8 mouse cellular contexts compared by ENCODE assay signal in the genomic region with DNA sequence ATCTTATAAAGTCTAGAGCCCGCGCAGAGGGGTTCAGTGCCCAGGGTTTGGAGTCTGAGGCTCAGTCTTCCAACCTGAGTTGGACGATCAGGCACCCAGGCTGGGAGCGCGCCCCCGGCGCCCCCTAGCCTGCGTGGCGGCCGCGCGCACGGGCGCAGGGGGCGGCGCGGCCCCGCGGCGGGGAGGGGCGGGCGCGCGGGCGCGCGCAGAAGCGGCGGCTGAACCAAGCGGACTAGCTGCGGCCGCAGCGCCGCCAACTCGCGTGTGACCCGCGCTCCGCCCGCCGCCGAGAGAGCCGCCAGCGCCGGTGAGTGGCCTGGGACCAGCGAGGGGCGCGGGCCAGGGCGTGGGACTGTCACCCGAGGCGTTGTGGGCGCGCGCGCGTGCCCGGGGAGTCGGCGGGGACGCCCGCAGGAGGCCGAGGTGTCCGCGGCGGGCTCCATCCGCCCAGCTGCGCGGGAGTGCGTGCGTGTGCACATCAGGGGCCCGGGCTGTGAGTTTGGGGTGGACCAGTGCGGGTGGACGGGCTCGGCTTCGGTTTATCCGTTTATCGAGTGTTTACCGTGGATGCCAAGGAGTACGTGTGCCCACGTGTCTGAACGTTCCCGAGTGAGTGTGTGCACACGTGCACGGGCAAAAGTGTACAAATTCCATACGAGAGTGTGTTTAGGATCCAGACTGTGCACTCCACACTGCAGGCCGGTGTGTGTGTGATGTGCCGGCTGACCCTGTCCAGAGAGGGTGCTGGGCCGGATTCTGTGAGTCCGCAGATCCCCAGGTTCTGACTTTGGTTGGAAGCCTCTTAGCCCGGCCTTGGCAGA. TPM values are rescaled to one million over a fixed set of nuclear protein-coding genes. Genes with fewer than 3 reads are reported as not detected.
DNase-seq lines count a peak whose midpoint lies in the region; ATAC-seq and TF ChIP-seq lines count a peak whose summit lies in the region.

A gene (plus strand): TSS at position 157 of the 821 bp plus-strand sequence.

- no peaks in the 10 kb centered on the region for H3K36me3 ChIP-seq in E14TG2a.4 (ENCODE audit: insufficient read depth, low read length)
- 0 out of 2 replicates have a peak, but pooled peaks cover 3% of the 10 kb centered on the region for H3K36me3 ChIP-seq in forebrain, embryonic 12.5 days (replicated peaks)
- no peaks in the 10 kb centered on the region for H3K36me3 ChIP-seq in heart, postnatal 0 days (replicated peaks; ENCODE audit: control insufficient read depth, insufficient read depth, low read length)
- H3K36me3 ChIP-seq in lung, embryonic 14.5 days (ENCODE audit: insufficient read depth), result peaks cover 4% of the 10 kb centered on the region; the same call in 1 of the 2 replicates

- H3K4me2 ChIP-seq in forebrain, embryonic 12.5 days, result peak within 1 kb of the TSS; percentile 71
- H3K4me2 ChIP-seq in heart, postnatal 0 days (ENCODE audit: low read depth, low read length), result peak within 1 kb of the TSS; percentile 74
- H3K4me2 ChIP-seq in lung, embryonic 14.5 days, result peak within 1 kb of the TSS; percentile 83

- H3K4me1 ChIP-seq in E14TG2a.4 (replicated peaks; ENCODE audit: low read depth, low read length), result peaks cover 59% of the 10 kb centered on the region
- H3K4me1 ChIP-seq in bone marrow, adult 2 months (ENCODE audit: control insufficient read depth, insufficient read depth, low read length), result peaks cover 1% of the 10 kb centered on the region; the same call in 1 of the 2 replicates
- peaks cover 54% of the 10 kb centered on the region for H3K4me1 ChIP-seq in forebrain, embryonic 12.5 days
- peaks cover 28% of the 10 kb centered on the region for H3K4me1 ChIP-seq in heart, postnatal 0 days (ENCODE audit: control insufficient read depth, insufficient read depth)
- H3K4me1 ChIP-seq in lung, embryonic 14.5 days (ENCODE audit: insufficient read depth), result peaks cover 25% of the 10 kb centered on the region

- TF ChIP-seq CTCF in E14TG2a.4 (conservative IDR thresholded peaks at IDR 0.05; ENCODE audit: low read length), result no peak
- TF ChIP-seq CTCF in bone marrow, adult 2 months (IDR thresholded peaks at IDR 0.05; ENCODE audit: control insufficient read depth, insufficient read depth, low read length), result no peak
- TF ChIP-seq CTCF in heart, postnatal 0 days (IDR thresholded peaks at IDR 0.05; ENCODE audit: low read depth), result no peak
- no peak for TF ChIP-seq CTCF in lung, embryonic 14.5 days (IDR thresholded peaks at IDR 0.05; ENCODE audit: low read depth)

- WGBS in bone marrow, adult 2 months, result 1% methylated on average over 90 of the region's 90 CpGs
- under 1% methylated on average over 78 of the region's 90 CpGs for WGBS in forebrain, embryonic 12.5 days
- WGBS in heart, postnatal 0 days, result 2% methylated on average over 59 of the region's 90 CpGs
- under 1% methylated on average over 90 of the region's 90 CpGs for WGBS in lung, embryonic 14.5 days

- peak; percentile 70 for ATAC-seq in forebrain, embryonic 12.5 days (ENCODE audit: low FRiP score)
- ATAC-seq in heart, postnatal 0 days (ENCODE audit: insufficient read depth, low read depth), result peak; percentile 71
- ATAC-seq in lung, embryonic 14.5 days (ENCODE audit: insufficient read depth), result peak; percentile 80

- H3K9ac ChIP-seq in forebrain, embryonic 12.5 days, result peak within 1 kb of the TSS; percentile 88
- H3K9ac ChIP-seq in heart, postnatal 0 days (replicated peaks; ENCODE audit: low read depth, low read length), result peak within 1 kb of the TSS; percentile 81
- H3K9ac ChIP-seq in lung, embryonic 14.5 days, result peak within 1 kb of the TSS; percentile 93

- peak; percentile 37 for DNase-seq in heart, postnatal 0 days (ENCODE audit: low spot score)
- DNase-seq in kidney, postnatal 4 days, result peak; percentile 79 to 85
- peak; percentile 84 for DNase-seq in lung, embryonic 14.5 days
- DNase-seq in ovary, postnatal 14 days (ENCODE audit: low spot score), result peak; percentile 37
- DNase-seq in thymus, postnatal 36 days, result peak; percentile 43 to 56

- peak within 1 kb of the TSS; percentile 35; the same call in 1 of the 2 replicates for H3K27ac ChIP-seq in bone marrow, adult 2 months (ENCODE audit: control insufficient read depth, insufficient read depth, low read depth, low read length, poor library complexity)
- peak within 1 kb of the TSS; percentile 85 for H3K27ac ChIP-seq in forebrain, embryonic 12.5 days
- peak within 1 kb of the TSS; percentile 89 for H3K27ac ChIP-seq in heart, postnatal 0 days (ENCODE audit: low read depth)
- peak within 1 kb of the TSS; percentile 94 for H3K27ac ChIP-seq in lung, embryonic 14.5 days (ENCODE audit: low read depth)

- H3K27me3 ChIP-seq in E14TG2a.4 (ENCODE audit: insufficient read depth, low read length), result peaks cover 18% of the 10 kb centered on the region
- no peaks in the 10 kb centered on the region for H3K27me3 ChIP-seq in forebrain, embryonic 12.5 days
- H3K27me3 ChIP-seq in heart, postnatal 0 days (ENCODE audit: control insufficient read depth, insufficient read depth, low read length), result no peaks in the 10 kb centered on the region
- no peaks in the 10 kb centered on the region for H3K27me3 ChIP-seq in lung, embryonic 14.5 days (ENCODE audit: insufficient read depth, low read length)

- peak within 1 kb of the TSS; percentile 92 for H3K4me3 ChIP-seq in E14TG2a.4 (replicated peaks; ENCODE audit: low read length)
- peak within 1 kb of the TSS; percentile 51 for H3K4me3 ChIP-seq in bone marrow, adult 2 months (replicated peaks; ENCODE audit: control insufficient read depth, low read depth, low read length)
- H3K4me3 ChIP-seq in forebrain, embryonic 12.5 days (replicated peaks), result peak within 1 kb of the TSS; percentile 88
- H3K4me3 ChIP-seq in heart, postnatal 0 days (ENCODE audit: low read depth, low read length), result peak within 1 kb of the TSS; percentile 79
- peak within 1 kb of the TSS; percentile 76 for H3K4me3 ChIP-seq in lung, embryonic 14.5 days (ENCODE audit: low read depth, low read length)

- TF ChIP-seq EP300 in heart, postnatal 0 days (IDR thresholded peaks at IDR 0.05; ENCODE audit: low read depth), result no peak

- H3K9me3 ChIP-seq in E14TG2a.4 (ENCODE audit: low read length), result no peaks in the 10 kb centered on the region
- H3K9me3 ChIP-seq in forebrain, embryonic 12.5 days, result no peaks in the 10 kb centered on the region
- no peaks in the 10 kb centered on the region for H3K9me3 ChIP-seq in heart, postnatal 0 days (replicated peaks; ENCODE audit: control insufficient read depth, low read length)
- no peaks in the 10 kb centered on the region for H3K9me3 ChIP-seq in lung, embryonic 14.5 days (ENCODE audit: low read depth, low read length)

- no peak for TF ChIP-seq POLR2A in bone marrow, adult 2 months (IDR thresholded peaks at IDR 0.05; ENCODE audit: borderline replicate concordance, control insufficient read depth, low read depth, low read length)

RNA-seq across cellular contexts. Expression of the gene that starts here (rescaled TPM):
- polyA plus RNA-seq in bone marrow, adult 2 months (2011; ENCODE audit: insufficient read depth, insufficient read length, low replicate concordance, missing spikeins), result 1.7 and 6.0 TPM in 2 replicates
- polyA plus RNA-seq in forebrain, embryonic 12.5 days (2016; fragmentation: Nextera tagmentation; extraction: Ambion mirVana), result 125 and 132 TPM in 2 replicates
- total RNA-seq in heart, postnatal 0 days (2014; rRNA removed; ENCODE audit: low replicate concordance), result 12.3 and 18.1 TPM in 2 replicates
- polyA plus RNA-seq in heart, postnatal 0 days (2015; fragmentation: Nextera tagmentation; extraction: Ambion mirVana), result 25.5 and 26.5 TPM in 2 replicates
- polyA plus RNA-seq in lung, embryonic 14.5 days (2014; fragmentation: Nextera tagmentation; extraction: Ambion mirVana), result 129 and 134 TPM in 2 replicates

Comparison
In these comparisons a context has a peak if more than half of its experiments do, and no peak if none do; other contexts are left out.
1. Peak in every context shown above with its lines: DNase-seq, ATAC-seq, H3K4me3 ChIP-seq and H3K27ac ChIP-seq.
2. H3K27ac ChIP-seq: peak in every context shown above with its lines; median percentile 94 in lung, embryonic 14.5 days; 89 in heart, postnatal 0 days; 85 in forebrain, embryonic 12.5 days; 35 in bone marrow, adult 2 months.